Mouse (Mus musculus) MEL (cell line): ENCODE data around the gene Gm49486. TPM values are rescaled to one million over a fixed set of nuclear protein-coding genes. Genes with fewer than 3 reads are reported as not detected.

ENCODE experiments used
- DNase-seq: peaks from one replicate; pipeline ENCODE4 v3.0.0; 2011; ENCODE audit warnings: low read depth, low spot score
- H3K27ac ChIP-seq: 2 replicates; pipeline ENCODE4 v1.5.1; 2012; ENCODE audit warnings: low read depth, mild to moderate bottlenecking, control low read depth, low read length, moderate library complexity; ENCODE audit not compliant: control insufficient read depth
- H3K27me3 ChIP-seq, 2 experiments: fragments of 150-350 bp in 1 of 2; sonication (generic) in 1 of 2; 2 replicates each; pipeline ENCODE4 v1.6.1; 2012; ENCODE audit warnings: low read length in 2 of 2, mild to moderate bottlenecking in 2 of 2, improper control_type of control experiment in 1 of 2, moderate library complexity in 1 of 2; ENCODE audit not compliant: insufficient read depth in 2 of 2, control insufficient read depth in 1 of 2
- H3K36me3 ChIP-seq, 2 experiments: 2 replicates each; pipeline ENCODE4 v1.6.1; 2012 to 2014; ENCODE audit warnings: low read length in 2 of 2, improper control_type of control experiment in 1 of 2, inconsistent platforms in 1 of 2, mild to moderate bottlenecking in 1 of 2; ENCODE audit not compliant: insufficient read depth in 2 of 2, control insufficient read depth in 1 of 2
- H3K4me1 ChIP-seq, 2 experiments: fragments of 150-350 bp in 1 of 2; sonication (generic) in 1 of 2; 2 replicates each; pipeline ENCODE4 v1.6.1; 2012; ENCODE audit warnings: low read length in 2 of 2, improper control_type of control experiment in 1 of 2, mild to moderate bottlenecking in 1 of 2; ENCODE audit not compliant: insufficient read depth in 2 of 2, control insufficient read depth in 1 of 2
- H3K4me3 ChIP-seq, 2 experiments: fragments of 150-350 bp in 1 of 2; sonication (generic) in 1 of 2; 2 replicates each; pipeline ENCODE4 v1.5.1; 2012; ENCODE audit warnings: low read depth in 2 of 2, low read length in 2 of 2, mild to moderate bottlenecking in 2 of 2, moderate library complexity in 2 of 2, control low read depth in 1 of 2, improper control_type of control experiment in 1 of 2; ENCODE audit not compliant: control insufficient read depth in 1 of 2, insufficient read depth in 1 of 2
- H3K79me2 ChIP-seq: 2 replicates; pipeline ENCODE4 v1.6.1; 2012; ENCODE audit warnings: mild to moderate bottlenecking, low read length, moderate library complexity; ENCODE audit not compliant: control insufficient read depth, poor library complexity, insufficient read depth
- H3K9ac ChIP-seq: 2 replicates; pipeline ENCODE4 v1.6.1; 2012; ENCODE audit warnings: low read depth, mild to moderate bottlenecking, control low read depth, low read length, moderate library complexity; ENCODE audit not compliant: control insufficient read depth, poor library complexity, severe bottlenecking
- H3K9me3 ChIP-seq: fragments of 150-350 bp; sonication (generic); replicated peaks from 2 replicates; pipeline ENCODE4 v1.6.1; 2012; ENCODE audit warnings: mild to moderate bottlenecking, low read length, improper control_type of control experiment, moderate library complexity; ENCODE audit not compliant: insufficient read depth
- CHD1 ChIP-seq: IDR thresholded peaks from 2 replicates; pipeline ENCODE4 v1.6.1; 2012; ENCODE audit warnings: low read depth, mild to moderate bottlenecking, inconsistent platforms, low read length, improper control_type of control experiment
- CHD2 ChIP-seq: IDR thresholded peaks from 2 replicates; pipeline ENCODE4 v1.6.1; 2011; ENCODE audit warnings: low read length, improper control_type of control experiment
- MAX ChIP-seq: IDR thresholded peaks from 2 replicates; pipeline ENCODE4 v1.6.1; 2011; ENCODE audit warnings: low read length, improper control_type of control experiment
- MAZ ChIP-seq: IDR thresholded peaks from 2 replicates; pipeline ENCODE4 v1.6.1; 2012; ENCODE audit warnings: low read depth, mild to moderate bottlenecking, inconsistent platforms, low read length, improper control_type of control experiment
- MEF2A ChIP-seq: IDR thresholded peaks from 2 replicates; pipeline ENCODE4 v1.6.1; 2014; ENCODE audit warnings: low read depth, mild to moderate bottlenecking, inconsistent platforms, low read length, improper control_type of control experiment; ENCODE audit not compliant: poor library complexity, insufficient replicate concordance, severe bottlenecking; ENCODE audit errors: extremely low read depth
- MXI1 ChIP-seq: IDR thresholded peaks from 2 replicates; pipeline ENCODE4 v1.6.1; 2011; ENCODE audit warnings: mild to moderate bottlenecking, low read depth, low read length, improper control_type of control experiment
- MYC ChIP-seq: IDR thresholded peaks from 2 replicates; pipeline ENCODE4 v1.6.1; 2011; ENCODE audit warnings: low read depth, mild to moderate bottlenecking, low read length, improper control_type of control experiment, moderate library complexity
- POLR2AphosphoS2 ChIP-seq: IDR thresholded peaks from 2 replicates; pipeline ENCODE4 v1.6.1; 2011; ENCODE audit warnings: low read length, improper control_type of control experiment
- UBTF ChIP-seq: IDR thresholded peaks from 2 replicates; pipeline ENCODE4 v1.6.1; 2012; ENCODE audit warnings: low read depth, mild to moderate bottlenecking, inconsistent platforms, low read length, improper control_type of control experiment, moderate library complexity, borderline replicate concordance; ENCODE audit not compliant: insufficient read depth
- ZC3H11A ChIP-seq: IDR thresholded peaks from 2 replicates; pipeline ENCODE4 v1.6.1; 2012; ENCODE audit warnings: low read depth, mild to moderate bottlenecking, inconsistent platforms, low read length, improper control_type of control experiment
- ZKSCAN1 ChIP-seq: IDR thresholded peaks from 2 replicates; pipeline ENCODE4 v1.6.1; 2012; ENCODE audit warnings: low read depth, mild to moderate bottlenecking, inconsistent platforms, low read length, improper control_type of control experiment, moderate library complexity
- ZMIZ1 ChIP-seq: IDR thresholded peaks from 2 replicates; pipeline ENCODE4 v1.6.1; 2012; ENCODE audit warnings: low read depth, mild to moderate bottlenecking, inconsistent platforms, low read length, improper control_type of control experiment, moderate library complexity
- polyA plus RNA-seq, 2 experiments: library from polyadenylated mRNA; stranded (reverse) in 1 of 2; unstranded in 1 of 2; fragments of >175 nt in 1 of 2; fragments of >200 nt in 1 of 2; gene quantifications; 2 replicates each; pipeline versions ENCODE4 v1.2.1 to v1.2.4; 2012; ENCODE audit warnings: low replicate concordance in 2 of 2, low read depth in 1 of 2; ENCODE audit not compliant: insufficient read length in 2 of 2, insufficient read depth in 1 of 2, missing spikeins in 1 of 2
- total RNA-seq: library from RNA; depleted of rRNA; stranded (reverse); fragments of 300-350 nt; gene quantifications from 2 replicates; pipeline ENCODE4 v1.2.3, GENCODE M21; 2012

The Gm49486 gene
- total and polyA plus RNA-seq, 3 experiments: 0.12 to 0.46 TPM; not detected in 1

DNA sequence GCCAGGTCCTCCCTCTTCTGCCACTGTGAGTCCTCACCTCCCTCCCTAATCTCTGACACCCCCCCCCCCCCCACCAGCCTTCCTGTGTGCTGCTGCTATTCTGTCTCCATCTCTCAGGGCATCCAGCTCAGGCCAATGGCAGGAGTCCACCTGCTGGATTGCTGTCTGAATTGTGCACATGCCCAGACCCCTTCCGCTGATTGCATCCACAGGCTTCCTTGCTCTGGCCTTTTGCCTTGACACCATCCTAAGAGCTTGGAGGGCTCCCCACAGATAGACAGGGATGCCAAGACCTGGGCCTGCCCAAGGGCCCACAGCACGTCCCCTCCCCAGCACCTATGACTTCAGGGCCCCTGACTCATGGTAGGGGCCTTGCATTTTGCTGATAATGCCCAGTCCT lies 18.8 kb upstream of the Gm49486 start:
- Histone ChIP-seq H3K27me3 (no peaks in the 10 kb centered on the region), H3K4me3 (no peak overlapping the region), H3K36me3 (peaks cover 0 to 7% of the 10 kb centered on the region in 2 experiments; a peak in 2 of 4 replicates), H3K27ac (no peak overlapping the region), H3K4me1 (peaks cover 6 to 11% of the 10 kb centered on the region in 2 experiments), H3K9me3 (no peaks in the 10 kb centered on the region), H3K9ac (no peak overlapping the region), H3K79me2 (peaks cover 9% of the 10 kb centered on the region; the same call in 1 of the 2 replicates)
- no peak for TF ChIP-seq UBTF
- TF ChIP-seq ZC3H11A: no peak
- TF ChIP-seq CHD2: no peak
- no peak for TF ChIP-seq MAX
- TF ChIP-seq MYC: no peak
- TF ChIP-seq ZMIZ1: no peak
- no peak for TF ChIP-seq MXI1
- TF ChIP-seq MEF2A: no peak
- no peak for TF ChIP-seq CHD1
- no peak for TF ChIP-seq MAZ
- DNase-seq: no peak

DNA sequence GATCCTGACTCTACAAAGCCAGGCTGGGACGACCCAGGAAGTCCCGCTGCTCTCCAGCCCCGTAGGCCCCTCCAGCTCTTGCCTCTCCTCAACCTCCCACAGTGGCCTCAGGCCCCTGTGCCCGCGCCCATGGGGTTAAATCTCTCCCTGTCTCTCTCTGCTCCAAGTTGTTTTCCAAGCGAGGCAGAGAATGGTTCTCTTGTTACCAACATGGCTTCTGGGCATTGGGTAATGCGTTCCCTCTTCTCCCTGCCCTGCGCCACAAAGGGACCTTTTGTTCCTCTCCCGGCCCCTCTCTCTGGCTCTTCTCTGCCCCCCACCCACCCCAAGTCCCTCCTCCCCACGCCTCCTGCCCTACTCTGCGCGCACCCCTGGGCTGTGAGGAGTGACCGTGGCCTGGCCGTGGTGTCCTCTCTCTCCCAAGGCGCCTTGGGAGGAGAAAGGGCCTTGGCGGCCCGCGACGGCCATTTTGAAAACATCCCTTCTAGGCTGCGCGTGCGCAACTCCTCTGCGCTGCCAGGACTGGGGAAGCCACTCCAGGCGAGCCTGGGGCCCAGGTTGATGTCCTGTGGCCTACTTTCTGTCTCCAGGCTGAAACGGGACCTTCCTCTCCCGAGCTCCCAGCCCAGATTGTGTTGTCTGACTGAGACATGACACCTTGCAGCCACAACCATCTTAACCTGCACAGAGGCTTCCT lies 16.3 kb upstream of the Gm49486 start:
- no peak overlapping the region for H3K4me3 ChIP-seq
- no peak for DNase-seq
- no peaks in the 10 kb centered on the region for H3K9me3 ChIP-seq
- H3K4me1 ChIP-seq: peaks cover 5 to 8% of the 10 kb centered on the region in 2 experiments
- TF ChIP-seq POLR2AphosphoS2: no peak
- no peak overlapping the region for H3K9ac ChIP-seq
- H3K36me3 ChIP-seq: peaks cover 0 to 7% of the 10 kb centered on the region in 2 experiments; a peak in 2 of 4 replicates
- H3K27me3 ChIP-seq: no peaks in the 10 kb centered on the region
- H3K27ac ChIP-seq: no peak overlapping the region
- H3K79me2 ChIP-seq: peaks cover 9% of the 10 kb centered on the region; the same call in 1 of the 2 replicates

DNA sequence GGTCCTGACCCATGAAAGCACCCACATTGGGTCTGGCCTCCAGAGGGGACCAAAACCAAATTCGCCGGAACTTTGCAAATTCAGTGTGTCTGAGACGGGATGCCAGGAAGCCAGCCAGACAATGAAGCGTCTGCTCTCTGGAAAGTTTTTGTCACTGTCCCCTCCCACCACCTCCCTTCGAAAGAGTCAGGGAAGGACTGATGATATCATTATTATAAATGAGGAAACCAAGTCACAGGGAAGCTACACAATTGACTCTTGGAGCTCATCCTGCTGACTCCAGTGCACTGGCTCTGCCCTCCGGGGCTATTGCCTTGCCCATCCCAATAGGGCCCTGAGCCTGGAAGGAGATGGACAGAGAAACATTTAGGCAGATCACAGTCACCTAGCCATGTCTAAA lies 15.6 kb upstream of the Gm49486 start:
- no peak overlapping the region for H3K27ac ChIP-seq
- DNase-seq: no peak
- H3K36me3 ChIP-seq: peaks cover 0 to 2% of the 10 kb centered on the region in 2 experiments; a peak in 1 of 4 replicates
- peaks cover 0 to under 1% of the 10 kb centered on the region in 2 experiments; a peak in 3 of 4 replicates for H3K4me1 ChIP-seq
- H3K9me3 ChIP-seq: no peaks in the 10 kb centered on the region
- no peaks in the 10 kb centered on the region for H3K27me3 ChIP-seq
- peaks cover 9% of the 10 kb centered on the region; the same call in 1 of the 2 replicates for H3K79me2 ChIP-seq
- H3K4me3 ChIP-seq: no peak overlapping the region
- no peak for TF ChIP-seq ZKSCAN1
- no peak overlapping the region for H3K9ac ChIP-seq
